Mouse (Mus musculus): ENCODE results near the gene Atp2b2. TPM values are rescaled to one million over a fixed set of nuclear protein-coding genes. Genes with fewer than 3 reads are reported as not detected.
A peak's percentile ranks its signal among the peaks of the same experiment; 100 is the strongest.

The Atp2b2 gene
- total RNA-seq, 2 experiments from 2014 or later: 1.3 to 1.6 TPM

DNA sequence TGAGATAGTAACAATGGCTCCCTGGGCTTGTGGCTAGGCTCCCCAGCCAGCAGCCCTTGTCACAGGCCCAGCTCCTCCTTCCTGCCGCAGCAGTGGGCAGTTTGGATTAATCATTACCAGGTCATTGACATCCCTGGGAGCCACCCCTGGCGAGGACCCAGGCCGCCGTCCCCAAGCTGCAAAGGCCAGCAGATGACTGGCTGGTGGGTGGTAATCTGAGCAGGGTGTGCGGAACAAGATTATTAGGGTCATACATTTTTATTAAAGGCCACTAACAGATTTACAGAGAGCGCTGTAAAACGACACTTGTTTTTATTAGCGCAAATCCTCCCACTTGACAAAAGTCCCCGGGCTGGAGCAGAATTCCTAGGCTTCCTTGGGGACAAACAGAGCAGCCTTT lies 29.6 kb downstream of the Atp2b2 start:
- no peak for DNase-seq

DNA sequence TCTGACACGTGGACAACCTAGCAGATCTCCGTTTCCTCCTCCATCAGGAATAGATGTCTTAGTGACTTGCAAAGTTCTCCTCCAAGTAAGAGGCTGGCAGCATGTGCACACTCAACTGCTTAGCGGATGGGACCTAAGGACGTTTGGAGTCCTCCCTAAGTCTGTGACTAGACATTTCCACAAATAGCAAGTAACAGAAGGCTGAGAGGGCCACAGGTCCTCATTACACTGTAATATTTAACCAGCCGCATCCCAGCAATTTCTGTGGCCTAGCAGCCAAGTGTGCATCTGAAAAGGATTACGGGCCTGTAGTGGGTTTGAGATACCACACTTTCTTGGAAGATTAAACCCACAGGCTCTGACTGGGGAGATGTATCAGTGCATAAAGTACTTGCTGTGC lies 30.4 kb downstream of the Atp2b2 start:
- no peak for DNase-seq

GRCm38 (mm10) chr6:114003796-114004195 lies 38.6 kb downstream of the Atp2b2 start:
- peak in 1 of 2 experiments; percentile 7 for DNase-seq

DNA sequence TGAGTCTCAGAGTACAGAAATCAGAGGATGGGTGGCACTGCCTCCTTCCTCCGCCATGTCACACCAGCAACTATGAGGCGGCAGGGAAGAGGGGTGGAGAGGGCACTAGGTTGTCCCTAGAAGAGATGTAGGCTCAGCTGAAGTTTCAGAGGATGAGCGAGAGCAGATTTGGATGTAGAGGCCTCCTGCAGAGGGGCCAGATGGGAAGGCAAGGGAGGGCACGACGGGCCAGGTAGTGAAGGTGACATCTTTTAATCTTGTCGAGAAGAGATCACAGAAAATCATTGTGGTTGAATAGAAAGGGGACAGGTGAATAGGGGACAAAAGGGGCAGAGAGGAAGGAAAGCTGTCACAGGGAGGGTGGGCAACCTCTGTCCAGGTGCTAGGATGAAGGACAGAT lies 41.5 kb downstream of the Atp2b2 start:
- DNase-seq: no peak

GRCm38 (mm10) chr6:114000304-114000703 lies 42.1 kb downstream of the Atp2b2 start:
- DNase-seq: no peak

DNA sequence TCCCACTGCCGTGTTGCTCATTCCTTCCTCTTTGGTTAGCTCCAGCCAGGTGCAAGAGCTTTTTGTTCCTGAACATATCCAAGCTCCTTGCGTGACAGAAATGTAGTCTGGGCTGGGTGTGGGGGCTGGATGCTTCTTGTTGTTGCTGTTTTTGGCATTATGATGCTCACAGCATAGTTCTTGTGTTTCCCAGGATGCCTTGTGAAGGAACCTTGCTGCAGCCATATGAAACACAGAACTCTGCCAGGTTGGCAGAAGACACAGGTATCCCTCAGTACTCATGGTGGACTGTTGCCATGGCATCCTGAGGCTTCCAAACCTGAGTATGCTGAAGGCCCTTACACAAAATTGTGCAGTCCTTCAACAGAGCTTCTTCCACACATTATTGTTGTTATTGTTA lies 44.0 kb downstream of the Atp2b2 start:
- no peak for DNase-seq

GRCm38 (mm10) chr6:113994176-113994575 lies 48.2 kb downstream of the Atp2b2 start:
- no peak for DNase-seq

DNA sequence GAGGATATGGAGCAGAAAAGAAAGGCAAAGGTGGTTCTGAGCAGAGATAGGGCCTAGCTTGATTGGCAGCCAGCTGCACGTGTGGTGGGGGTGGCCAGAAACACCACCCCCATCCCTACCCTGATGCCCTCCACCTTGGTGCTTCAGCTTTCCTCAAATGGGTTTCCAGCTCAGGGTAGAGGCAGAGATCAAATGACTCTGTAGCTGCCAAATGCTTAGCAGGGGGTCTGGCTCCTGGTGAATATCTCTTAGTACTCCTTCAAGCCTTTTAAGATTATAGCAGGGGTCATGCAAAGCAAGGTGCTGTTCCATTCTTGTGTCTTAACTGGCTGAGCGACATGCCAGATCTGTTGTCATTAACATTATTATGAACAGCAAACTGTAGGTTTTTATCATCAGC lies 50.3 kb downstream of the Atp2b2 start:
- DNase-seq: no peak

DNA sequence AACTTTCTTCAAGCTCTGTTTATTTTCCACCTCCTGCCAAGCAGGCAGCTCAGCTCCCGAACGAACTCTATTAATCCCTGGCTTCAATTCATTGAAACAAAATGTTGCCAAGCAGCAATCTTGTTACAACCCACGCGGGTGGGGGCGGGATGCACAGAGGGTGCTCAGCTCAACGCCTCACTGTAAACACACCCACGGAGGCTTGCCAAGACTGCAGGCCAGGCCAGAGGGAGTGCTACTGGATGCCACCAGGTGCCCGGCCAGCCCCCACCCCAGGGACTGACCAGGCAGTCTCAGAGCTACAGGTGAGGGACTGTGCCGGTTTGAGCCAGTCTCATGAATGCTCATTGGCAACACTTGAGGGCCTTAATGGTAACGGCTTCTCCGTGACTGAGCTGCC lies 50.9 kb downstream of the Atp2b2 start:
- DNase-seq: peak; percentile 8 to 21

DNA sequence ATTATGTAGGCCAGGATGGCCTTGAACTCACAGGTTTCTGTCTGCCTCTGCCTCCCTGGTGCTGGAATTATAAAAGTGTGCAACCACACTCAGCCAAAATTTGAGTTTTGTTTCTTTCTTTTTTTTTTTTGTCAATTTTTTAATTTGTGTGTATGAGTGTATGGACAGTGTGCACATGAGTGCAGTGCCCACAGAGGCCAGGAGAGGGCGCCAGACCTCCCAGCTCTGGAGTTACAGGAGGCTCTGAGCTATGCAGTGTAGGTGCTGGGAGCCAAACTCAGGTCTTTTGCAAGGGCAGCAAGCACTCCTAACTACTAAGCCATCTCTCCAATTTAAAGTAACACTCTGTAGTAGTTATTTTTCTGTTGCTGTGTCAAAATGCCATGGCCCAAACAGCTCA lies 52.4 kb downstream of the Atp2b2 start:
- no peak for DNase-seq

DNA sequence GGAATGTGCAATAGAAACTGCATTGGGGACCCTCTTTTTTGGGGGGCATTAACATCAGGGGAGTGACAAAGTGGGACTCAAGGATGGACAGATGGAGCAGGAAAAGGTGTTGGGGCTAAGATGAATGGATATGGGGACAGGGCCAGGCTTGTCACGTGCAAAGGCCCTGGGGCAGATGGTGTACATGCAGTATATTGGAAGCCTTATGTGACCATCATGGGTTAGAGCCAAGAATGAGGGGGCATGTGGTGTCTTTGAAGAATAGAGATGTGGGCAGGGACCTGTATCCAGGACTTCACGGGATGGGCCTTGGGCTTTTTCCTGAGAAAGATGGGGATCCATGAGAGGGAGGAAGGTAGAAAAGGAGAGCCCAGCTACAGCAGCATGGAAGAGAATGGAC lies 53.9 kb downstream of the Atp2b2 start:
- DNase-seq: no peak

GRCm38 (mm10) chr6:113986671-113987070 lies 55.7 kb downstream of the Atp2b2 start:
- no peak for DNase-seq

- DNase-seq: peak in 1 of 2 experiments; percentile 7
Observed at GRCm38 (mm10) chr6:113978673-113979072, 63.7 kb downstream of the Atp2b2 start.

- peak; percentile 15 to 25 for DNase-seq
Observed at GRCm38 (mm10) chr6:113978091-113978650, 64.2 kb downstream of the Atp2b2 start.

- no peak for DNase-seq
Observed at GRCm38 (mm10) chr6:113970900-113971299, 71.5 kb downstream of the Atp2b2 start.

DNA sequence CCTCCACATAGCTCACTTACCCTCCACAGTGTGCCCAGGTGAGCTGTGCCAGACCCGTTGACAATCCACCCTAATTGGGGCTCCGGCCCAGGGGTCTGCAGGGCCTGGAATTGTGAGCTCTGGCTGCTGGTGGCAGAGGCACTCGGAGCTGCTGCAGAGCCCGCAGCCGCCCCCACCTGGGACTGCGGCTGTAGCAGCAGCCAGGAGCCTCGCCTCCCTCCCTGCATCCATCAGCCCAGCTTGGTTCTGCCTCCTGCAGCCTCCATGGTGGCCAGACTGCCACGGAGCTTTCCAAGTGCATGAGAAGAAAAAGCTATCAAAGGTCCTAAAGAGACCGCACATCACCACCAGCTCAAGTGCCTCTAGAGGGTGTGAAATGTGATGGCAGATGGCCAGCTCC lies 71.9 kb downstream of the Atp2b2 start:
- DNase-seq: no peak

DNA sequence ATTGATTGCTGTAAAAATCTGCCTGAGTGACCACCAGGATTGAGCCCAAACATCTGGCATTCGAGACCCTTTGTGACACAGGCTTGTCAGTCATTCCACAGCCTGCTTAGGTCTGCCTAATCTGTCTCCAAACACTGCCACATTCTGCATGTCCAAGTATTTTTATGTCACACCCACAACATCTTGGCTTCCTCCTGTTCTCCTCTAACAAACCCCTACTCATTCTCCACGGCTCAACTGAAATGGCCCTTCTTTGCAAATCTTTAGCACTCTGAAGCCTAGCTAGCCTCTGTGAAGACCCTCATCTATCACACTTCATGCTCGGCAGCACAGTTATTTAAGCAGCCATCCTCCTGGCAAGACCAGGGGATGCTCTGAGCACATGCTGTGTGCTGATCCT lies 72.7 kb downstream of the Atp2b2 start:
- no peak for DNase-seq

GRCm38 (mm10) chr6:113962811-113963210 lies 79.6 kb downstream of the Atp2b2 start:
- DNase-seq: peak in 1 of 2 experiments; percentile 28

DNA sequence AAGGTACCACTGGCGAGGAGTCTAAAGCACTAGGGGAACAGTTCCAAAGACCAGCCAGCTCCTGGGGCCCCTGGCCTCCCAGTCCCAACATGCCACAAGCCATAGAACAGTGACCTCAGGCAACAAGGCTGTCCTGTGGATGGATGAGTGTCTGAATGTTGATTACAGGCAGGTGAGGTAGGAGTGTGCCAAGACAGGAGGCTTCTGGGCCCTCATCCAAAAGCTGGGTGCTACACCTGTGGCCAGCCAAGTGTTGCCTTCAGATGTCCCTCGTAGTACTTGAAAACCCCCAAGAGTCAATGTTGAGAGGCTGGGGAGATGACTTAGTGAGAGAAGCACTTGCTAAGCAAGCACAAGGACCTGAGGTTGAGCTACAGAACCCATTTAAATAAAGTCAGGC lies 80.8 kb downstream of the Atp2b2 start:
- DNase-seq: no peak

- DNase-seq: no peak
Observed at GRCm38 (mm10) chr6:113959336-113959735, 83.1 kb downstream of the Atp2b2 start.

- DNase-seq: no peak
Observed at GRCm38 (mm10) chr6:113958714-113959113, 83.7 kb downstream of the Atp2b2 start.

GRCm38 (mm10) chr6:113958003-113958402 lies 84.4 kb downstream of the Atp2b2 start:
- DNase-seq: no peak

- DNase-seq: peak in 1 of 2 experiments; percentile 19
Observed at GRCm38 (mm10) chr6:113957232-113957940, 85.0 kb downstream of the Atp2b2 start.

DNA sequence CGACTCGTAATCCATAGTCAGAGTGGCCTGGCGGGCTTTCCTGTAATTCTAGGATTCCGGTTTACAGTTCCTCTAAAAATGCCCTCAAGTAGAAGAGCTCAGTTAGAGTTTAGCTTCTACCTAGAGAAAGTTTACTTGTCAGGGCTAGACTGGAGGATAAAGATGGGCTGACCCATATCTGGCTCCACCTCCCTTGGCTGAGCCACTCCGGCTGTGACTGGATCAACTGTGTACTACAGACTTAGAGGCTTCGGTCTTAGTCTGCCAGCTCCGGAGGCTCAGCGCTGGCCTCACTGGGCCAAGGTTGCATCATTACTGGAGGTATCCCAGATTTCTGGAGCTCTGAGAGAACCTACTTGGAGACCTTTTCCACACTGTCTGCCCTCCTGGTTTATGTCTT lies 94.9 kb downstream of the Atp2b2 start:
- peak in 1 of 2 experiments; percentile 27 for DNase-seq

Data from heart, adult 18-20 months (tissue).